Mouse (Mus musculus) embryonic stem cell, embryonic (primary cell): ENCODE measurements around the gene Pde5a.

Experiments
- CTCF ChIA-PET, 4 experiments: fragments of 300-600 bp in 2 of 4; fragments of 350-600 bp in 2 of 4; sonication (Branson Sonifier 250); formaldehyde crosslinking; loops; one replicate each; lab custom pipeline; 2022; ENCODE audit warnings: inconsistent platforms in 2 of 4; lab: Charles Lee
- POLR2A ChIA-PET, 4 experiments: fragments of 300-600 bp in 2 of 4; fragments of 350-600 bp in 2 of 4; sonication (Branson Sonifier 250); formaldehyde crosslinking; loops; one replicate each; lab custom pipeline; 2022; ENCODE audit warnings: antibody characterized with exemption in 4 of 4, inconsistent platforms in 1 of 4; lab: Charles Lee

The Pde5a gene

GRCm38 (mm10) chr3:122739460-122739859 lies 10.7 kb downstream of the Pde5a start:
- ChIA-PET CTCF (interaction anchor here in 2 of 4 experiments (0.6 to 0.7 kb wide), 2 partner anchors 129 to 196 kb away, joined by 3 to 4 read pairs; no protein-coding TSS in a partner anchor), POLR2A (interaction anchor here in 2 of 4 experiments (0.5 to 0.7 kb wide), 4 partner anchors 9 to 92 kb away, joined by 3 to 4 read pairs (median 3); no protein-coding TSS in a partner anchor)

DNA sequence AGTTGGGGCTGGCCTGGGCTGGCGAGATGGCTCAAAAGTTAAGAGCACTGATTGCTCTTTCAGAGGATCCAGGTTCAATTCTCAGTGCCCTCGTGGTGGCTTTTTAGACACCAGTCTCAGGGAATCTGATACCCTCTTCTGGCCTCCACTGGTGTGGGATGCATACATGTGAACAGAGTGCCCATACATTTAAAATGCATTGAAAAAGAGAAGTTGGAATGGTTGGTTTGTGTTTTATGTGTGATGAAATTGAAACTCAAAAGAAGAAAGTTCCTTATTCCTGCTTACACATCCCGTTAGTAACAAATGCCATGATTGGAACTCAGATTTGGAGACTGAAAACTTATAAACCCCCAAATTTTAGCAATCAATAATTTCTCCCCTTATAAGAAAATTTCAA lies 15.5 kb downstream of the Pde5a start:
- POLR2A ChIA-PET, result no interaction called here

DNA sequence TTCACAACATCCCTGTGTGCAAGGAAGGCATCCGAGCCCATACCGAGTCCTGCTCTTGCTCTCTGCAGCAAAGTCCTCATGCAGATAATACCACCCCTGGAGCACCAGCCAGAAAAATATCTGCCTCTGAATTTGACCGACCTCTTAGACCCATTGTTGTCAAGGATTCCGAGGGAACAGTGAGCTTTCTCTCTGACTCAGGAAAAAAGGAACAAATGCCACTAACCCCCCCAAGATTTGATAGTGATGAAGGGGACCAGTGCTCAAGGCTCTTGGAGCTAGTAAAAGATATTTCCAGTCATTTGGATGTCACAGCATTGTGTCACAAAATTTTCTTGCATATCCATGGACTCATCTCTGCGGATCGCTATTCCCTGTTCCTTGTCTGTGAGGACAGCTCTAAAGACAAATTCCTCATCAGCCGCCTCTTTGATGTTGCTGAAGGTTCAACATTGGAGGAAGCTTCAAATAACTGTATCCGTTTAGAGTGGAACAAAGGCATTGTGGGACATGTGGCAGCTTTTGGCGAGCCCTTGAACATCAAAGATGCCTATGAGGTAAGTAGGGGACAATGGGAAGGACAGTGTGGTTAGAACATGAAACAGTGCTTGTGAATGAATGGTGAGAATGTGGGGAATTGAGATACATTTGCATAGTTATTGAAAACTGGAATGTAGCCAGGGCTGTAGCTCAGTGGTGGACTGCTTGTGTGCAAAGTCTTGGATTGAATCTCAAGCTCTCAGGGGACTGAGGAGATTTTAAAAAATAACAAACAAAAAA lies 19.4 kb downstream of the Pde5a start:
- POLR2A ChIA-PET, result interaction anchor here in 2 of 4 experiments (0.6 kb wide), 2 partner anchors 49 to 138 kb away, joined by 3 to 4 read pairs; no protein-coding TSS in a partner anchor

More for the DNA sequence above, 15.5 kb downstream of the Pde5a start:
- CTCF ChIA-PET, result no interaction called here

DNA sequence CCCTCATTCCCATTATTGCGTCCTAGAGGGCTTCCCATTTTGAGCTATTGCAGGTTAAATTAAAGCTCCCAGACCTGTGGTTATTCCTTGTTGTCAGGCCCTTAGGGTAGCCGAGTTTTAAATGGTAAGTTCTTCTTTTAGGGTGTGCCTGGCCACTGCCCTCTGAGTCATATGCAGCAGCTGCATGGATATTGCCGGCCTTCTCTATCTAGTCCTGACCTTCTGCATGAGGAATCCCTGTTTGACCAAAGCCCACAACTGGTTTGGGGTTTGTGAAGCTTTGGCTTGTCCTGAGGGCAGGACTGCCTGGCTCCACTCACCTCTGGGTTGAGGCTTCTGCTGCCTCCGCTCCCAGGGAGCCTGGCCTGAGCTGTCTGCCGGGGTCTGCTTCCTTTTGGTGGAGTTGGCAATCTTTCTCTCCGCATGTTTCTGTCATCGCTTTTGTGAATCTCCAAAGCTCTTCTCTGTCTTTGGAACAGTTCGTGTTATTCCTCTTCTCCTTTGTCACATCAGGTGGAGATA lies 34.6 kb downstream of the Pde5a start:
- ChIA-PET CTCF (no interaction called here), POLR2A (no interaction called here)

More for the DNA sequence above, 19.4 kb downstream of the Pde5a start:
- CTCF ChIA-PET, result interaction anchor here in 2 of 4 experiments (0.5 to 0.7 kb wide), 2 partner anchors 219 to 643 kb away, joined by 3 read pairs; no protein-coding TSS in a partner anchor

DNA sequence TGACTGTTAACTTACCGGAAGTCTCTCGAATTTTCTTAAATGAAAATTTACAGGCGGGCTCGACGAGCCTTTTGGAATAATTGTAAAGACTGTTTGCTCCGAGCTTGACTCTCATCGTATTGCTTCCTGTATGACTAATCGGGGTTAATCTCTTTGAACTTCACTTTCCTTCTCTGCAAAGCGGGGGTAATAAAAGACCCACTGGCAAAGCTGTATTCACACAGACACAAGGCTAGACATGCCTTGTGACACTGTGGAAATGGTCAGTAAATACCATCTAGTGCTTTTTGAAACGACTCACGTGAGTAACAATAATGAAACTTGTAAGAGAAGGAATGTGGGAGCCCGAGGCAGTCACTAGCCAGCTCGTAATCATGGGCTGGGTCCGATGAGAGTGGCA lies 35.0 kb downstream of the Pde5a start:
- CTCF ChIA-PET, result no interaction called here
- POLR2A ChIA-PET, result no interaction called here

- ChIA-PET POLR2A (no interaction called here), CTCF (no interaction called here)
These were observed 38.2 kb downstream of the Pde5a start for GRCm38 (mm10) chr3:122766930-122767329.

DNA sequence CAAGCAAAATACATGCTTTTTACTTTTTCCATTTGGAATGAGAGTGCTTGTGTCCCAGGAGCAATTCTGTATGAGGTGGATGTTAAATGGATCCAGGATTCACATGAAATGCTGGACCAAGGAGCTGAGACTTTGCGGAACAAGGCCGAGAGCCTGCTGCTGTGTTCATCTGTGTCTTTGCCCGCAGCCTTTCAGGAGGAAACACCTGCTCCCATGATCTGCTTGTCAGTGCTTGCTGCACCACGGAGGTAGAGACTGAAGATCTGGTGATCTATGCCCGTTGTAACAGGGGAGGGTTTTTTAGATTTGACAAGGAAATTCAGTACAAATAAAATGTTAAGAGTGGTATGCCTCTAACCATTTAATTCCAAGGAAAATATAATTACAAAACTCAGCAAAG lies 39.1 kb downstream of the Pde5a start:
- POLR2A ChIA-PET, result no interaction called here
- CTCF ChIA-PET, result interaction anchor here in 1 of 4 experiments (0.7 kb wide), 1 partner anchor 14 kb away, joined by 3 read pairs; no protein-coding TSS in a partner anchor

- CTCF ChIA-PET, result interaction anchor here in 1 of 4 experiments (0.8 kb wide), 1 partner anchor 14 kb away, joined by 3 read pairs; no protein-coding TSS in a partner anchor
These were observed 52.7 kb downstream of the Pde5a start for GRCm38 (mm10) chr3:122781417-122781816.

DNA sequence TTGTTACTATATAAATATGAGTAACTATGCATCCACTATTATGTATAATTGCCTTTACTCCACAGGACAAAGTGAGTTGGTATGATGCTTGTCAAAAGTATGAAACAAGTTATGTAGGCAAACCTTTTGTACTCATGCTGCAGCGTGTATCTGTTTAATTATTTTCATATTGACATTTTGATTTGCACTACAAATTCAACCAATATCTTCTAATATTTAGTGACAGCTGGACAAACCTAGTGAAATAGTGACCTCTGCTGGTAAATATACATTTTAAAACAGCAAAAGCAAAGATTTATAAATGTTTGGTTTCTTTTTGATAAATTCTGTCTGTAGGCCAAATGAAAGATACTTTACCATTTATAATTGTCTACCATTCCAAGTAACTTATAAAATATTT lies 55.5 kb downstream of the Pde5a start:
- CTCF ChIA-PET, result interaction anchor here in 1 of 4 experiments (1.4 kb wide), 1 partner anchor 136 kb away, joined by 5 read pairs; no protein-coding TSS in a partner anchor
- POLR2A ChIA-PET, result no interaction called here

More at GRCm38 (mm10) chr3:122781417-122781816, 52.7 kb downstream of the Pde5a start:
- POLR2A ChIA-PET, result interaction anchor here in 1 of 4 experiments (0.6 kb wide), 1 partner anchor 221 kb away, joined by 6 read pairs; no protein-coding TSS in a partner anchor

DNA sequence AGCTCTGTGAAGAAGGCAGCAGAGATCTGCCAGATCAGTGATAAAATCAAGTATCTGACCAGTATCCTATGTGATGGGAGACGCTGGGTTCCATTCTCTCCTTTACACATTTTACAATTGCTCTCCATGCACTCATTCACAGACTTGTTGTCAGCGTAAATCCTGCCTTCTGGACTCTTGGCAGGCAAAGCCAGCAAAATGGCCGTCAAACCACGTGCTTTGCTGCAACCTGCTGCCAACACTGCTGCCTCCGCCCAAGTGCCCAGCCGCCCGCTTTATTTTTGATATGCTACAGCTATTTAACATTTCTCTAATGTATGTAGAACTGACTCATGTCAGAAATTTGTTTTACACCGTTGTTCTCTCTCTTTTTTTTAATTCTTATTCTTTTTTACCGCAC lies 59.6 kb downstream of the Pde5a start:
- POLR2A ChIA-PET, result no interaction called here
- CTCF ChIA-PET, result interaction anchor here in 1 of 4 experiments (0.7 kb wide), 1 partner anchor 966 kb away, joined by 3 read pairs; no protein-coding TSS in a partner anchor

DNA sequence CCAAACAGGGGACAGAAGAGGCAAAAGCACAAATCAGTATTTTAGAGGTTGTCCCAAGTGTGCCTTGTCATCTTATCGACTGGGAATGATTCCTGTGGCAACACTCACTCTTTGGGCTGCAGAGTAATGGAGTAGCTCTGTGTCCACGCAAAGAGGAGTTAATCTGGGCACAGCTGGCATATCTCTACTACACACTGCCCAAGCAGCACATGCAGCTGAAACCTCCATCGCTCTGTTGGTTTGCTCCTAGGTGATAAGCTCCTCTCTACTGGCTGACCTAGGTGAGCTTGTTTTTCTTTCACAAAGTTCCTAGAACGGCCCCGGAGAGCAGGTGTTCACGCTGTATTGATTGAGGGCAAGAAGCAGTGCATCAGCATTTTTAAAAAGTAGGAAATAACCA lies 60.8 kb downstream of the Pde5a start:
- POLR2A ChIA-PET, result no interaction called here
- CTCF ChIA-PET, result interaction anchor here in 1 of 4 experiments (0.6 kb wide), 1 partner anchor 9 kb away, joined by 8 read pairs; no protein-coding TSS in a partner anchor

DNA sequence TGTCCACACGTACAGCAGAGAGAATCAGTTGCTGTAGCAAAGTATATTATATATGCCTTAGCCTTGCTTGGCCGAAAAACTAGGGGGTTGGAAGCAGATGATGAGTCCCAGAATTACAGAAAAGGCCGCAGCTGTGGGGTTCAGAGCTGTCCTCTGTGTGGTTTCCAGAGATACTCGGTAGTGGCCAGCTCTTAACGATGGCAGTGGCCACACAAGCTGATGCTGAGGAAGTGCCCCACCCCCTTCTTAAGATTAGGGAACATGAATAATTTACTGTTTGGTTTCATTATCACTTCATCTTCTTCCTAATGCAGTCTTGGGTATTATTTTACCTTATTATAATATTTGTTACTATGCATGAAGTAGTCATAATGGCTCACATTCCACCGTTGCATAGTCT lies 71.3 kb downstream of the Pde5a start:
- POLR2A ChIA-PET, result no interaction called here
- CTCF ChIA-PET, result no interaction called here

DNA sequence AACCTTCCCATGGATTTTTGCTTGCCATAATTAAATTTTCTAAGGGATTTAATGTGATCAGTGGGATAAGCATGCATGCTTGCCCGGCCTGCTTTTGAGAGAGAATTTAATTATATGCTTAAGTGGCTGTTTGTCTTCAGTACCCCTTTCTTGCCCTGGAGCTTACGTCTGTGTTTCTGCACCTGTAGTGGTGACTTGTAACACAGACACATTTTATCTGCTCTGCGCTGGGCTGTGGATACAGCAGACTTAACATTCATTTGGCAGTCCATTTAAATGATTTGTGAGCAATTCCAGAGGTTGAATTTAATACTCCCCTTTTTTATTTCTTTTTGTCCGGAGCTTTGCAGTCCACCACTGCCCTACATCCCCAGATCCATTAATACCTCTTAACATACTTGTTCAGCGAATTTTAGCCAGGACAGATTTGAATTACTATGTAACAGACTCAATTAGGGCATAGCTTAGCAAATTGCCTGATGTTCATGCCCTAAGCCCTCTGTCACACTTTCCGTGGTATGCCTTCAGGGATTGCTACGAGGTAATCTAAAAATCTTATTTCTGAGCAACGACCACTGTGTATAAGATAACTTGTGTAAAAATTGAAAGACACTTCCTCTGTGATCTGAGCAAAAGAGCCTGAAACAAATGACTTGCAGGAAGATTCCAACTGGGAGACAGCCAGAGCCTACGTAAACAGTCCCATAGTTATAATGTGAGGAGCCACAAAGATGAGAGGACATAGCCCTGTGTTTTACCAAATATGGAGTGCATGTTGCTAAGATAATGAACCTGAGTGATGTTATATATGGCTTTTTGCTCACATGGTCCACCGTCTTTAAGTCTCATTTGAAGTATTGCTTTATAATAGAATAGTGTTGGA lies 72.0 kb downstream of the Pde5a start:
- POLR2A ChIA-PET, result no interaction called here
- CTCF ChIA-PET, result no interaction called here

DNA sequence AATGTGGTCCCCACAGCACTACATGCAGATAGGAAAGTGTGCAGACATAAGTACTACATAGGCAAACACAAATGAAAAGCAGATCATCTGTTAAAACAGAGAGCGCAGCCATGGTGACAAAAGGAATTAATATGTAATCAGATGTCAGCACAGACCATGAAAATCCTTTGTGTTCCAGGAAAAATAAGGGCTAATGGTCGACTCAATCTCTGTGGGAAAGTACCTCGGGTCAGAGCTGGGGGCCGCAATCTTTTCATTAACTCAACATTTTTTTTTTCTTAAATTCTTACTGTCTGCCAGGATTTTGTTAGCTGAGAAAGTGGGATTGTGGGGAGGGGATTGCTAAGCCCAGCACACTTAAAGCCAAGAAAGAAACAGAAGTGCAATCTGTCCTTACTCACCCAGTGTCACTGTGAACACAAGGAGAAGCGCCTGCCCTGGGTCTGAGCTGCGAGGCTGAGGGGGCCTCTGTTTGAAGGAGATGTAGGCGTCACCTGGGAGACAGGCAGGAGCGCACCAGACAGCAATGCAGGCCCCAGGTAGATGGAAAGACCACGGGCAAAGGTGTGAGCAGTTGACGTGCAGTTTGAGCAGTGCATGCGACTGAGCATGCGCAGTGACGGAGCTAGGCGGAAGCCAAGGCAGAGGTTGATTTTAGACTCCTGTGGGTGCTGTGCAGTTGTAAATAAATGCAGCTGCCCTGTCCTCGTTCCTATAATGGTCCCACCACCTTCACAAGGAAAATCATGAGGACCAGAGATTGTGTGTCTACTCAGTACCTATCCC lies 72.9 kb downstream of the Pde5a start:
- ChIA-PET POLR2A (no interaction called here), CTCF (no interaction called here)

DNA sequence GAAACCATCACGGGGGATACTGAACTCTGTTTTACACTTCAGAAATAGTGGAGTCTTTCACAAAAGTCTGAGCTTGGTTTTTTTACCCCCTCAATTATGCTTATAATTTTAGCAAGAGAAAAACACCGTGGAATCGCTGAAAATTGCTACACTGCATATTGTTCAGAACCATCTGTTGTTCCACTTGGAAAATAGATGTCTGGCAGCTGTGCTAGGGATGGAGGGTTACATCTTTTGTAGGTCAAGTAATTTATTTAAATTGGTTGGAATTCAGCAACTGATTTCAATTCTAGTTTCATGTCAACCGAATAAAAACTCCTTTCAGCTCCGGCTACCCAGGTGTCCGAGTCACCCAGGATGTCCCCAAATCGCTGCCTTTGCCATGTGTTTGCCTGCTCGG lies 78.6 kb downstream of the Pde5a start:
- ChIA-PET CTCF (no interaction called here), POLR2A (interaction anchor here in 1 of 4 experiments (0.6 kb wide), 1 partner anchor 459 kb away, joined by 5 read pairs; no protein-coding TSS in a partner anchor)

DNA sequence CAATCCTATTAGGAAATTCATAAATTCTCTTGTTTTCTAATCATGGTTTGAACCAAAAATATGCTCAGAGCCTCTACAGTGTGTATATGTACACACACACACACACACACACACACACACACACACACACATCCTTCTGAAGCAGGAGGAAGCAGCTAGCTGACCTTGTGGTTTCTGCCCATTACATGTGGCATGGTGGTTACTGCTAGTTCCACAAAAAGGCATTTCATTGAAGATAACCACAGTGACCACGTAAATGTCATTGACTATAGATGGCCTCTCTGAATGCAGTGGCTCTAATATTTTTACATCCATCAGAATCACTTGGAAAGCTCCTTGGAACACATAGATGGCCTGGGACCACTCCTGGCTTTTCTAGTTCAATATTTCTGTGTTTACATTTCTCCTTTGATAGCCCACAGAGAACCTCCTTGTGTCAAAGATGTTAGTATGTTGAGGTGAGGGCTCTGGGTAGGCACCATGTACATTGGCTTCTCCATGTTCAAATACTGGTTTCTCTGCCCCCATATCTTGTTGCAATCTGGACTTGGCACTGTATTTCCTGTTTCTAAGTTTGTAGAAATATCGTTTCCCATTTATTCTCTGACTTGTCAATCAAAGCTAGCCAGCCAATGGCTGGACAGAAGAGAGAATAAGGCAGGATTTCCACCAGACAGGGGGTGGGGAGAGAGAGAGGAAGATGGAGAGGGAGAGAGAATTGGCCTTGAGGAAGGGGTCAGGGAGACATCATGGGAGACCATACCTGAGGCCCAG lies 81.5 kb downstream of the Pde5a start:
- CTCF ChIA-PET, result no interaction called here
- POLR2A ChIA-PET, result no interaction called here

DNA sequence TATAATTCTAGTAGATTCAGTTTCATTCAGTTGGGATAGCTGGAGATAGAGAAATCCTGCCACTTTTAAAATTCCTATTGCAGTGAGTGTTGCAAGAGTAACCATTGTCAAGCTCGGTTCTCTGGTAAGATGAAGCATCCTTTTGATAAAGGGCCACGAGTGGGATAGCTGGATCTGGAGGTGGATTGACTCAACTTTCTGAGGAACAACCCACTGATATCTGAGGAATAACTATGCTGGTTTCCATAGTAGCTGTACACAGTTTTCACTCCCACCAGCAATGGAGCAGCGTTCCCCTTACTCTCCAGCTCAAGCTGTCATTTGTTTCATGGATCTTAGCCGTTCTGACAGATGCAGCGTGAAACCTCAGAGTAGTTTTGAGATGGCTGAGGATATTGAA lies 82.2 kb downstream of the Pde5a start:
- ChIA-PET POLR2A (no interaction called here), CTCF (no interaction called here)

GRCm38 (mm10) chr3:122814531-122814930 lies 85.8 kb downstream of the Pde5a start:
- ChIA-PET POLR2A (no interaction called here), CTCF (no interaction called here)
